Mouse (Mus musculus): ENCODE results near the gene Rab3a.
A peak's percentile ranks its signal among the peaks of the same experiment; 100 is the strongest.

DNA sequence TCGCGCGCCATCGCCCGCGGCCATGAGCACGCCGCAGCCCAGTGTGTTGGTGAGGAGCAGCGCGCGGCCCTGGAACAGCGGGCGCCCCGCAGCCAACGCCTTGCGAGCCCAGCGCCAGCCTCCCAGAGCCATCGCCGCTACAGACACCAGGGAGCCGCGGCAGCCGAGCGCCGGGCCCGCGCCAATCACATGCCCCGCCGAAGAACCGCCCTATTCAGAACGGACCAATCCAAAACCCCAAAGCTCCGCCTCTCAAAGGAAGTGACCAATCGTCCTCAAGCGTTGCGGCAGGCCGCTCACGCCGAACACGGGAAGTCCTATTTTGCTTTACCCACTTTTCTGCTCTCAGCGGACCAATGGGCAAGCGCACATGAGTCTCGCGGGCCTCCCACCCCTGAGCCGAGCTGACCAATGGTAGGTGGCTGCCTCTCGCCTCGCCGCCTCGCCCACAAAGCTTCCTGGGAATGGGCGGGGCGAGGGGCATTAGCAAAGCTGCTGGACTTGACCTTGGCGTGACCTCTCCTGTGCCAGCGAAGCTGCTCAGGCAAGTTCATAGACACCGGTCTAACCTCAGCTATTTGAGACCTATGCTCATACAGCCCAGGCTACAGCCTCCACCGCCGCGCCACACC, 6.4 kb downstream of the Rab3a start, which contains the start of gene Mpv17l2:
- TF ChIP-seq HCFC1 (IDR thresholded peaks at IDR 0.05; ENCODE audit: borderline replicate concordance, insufficient read depth, low read length) = peak; percentile 32; the same call in 1 of the 2 replicates
- TF ChIP-seq ZNF384 (IDR thresholded peaks at IDR 0.05; ENCODE audit: low read depth, low read length) = no peak
- TF ChIP-seq CHD2 (IDR thresholded peaks at IDR 0.05; ENCODE audit: low read depth, low read length) = peak; percentile 82
- TF ChIP-seq ZC3H11A (IDR thresholded peaks at IDR 0.05; ENCODE audit: borderline replicate concordance, low read depth, low read length) = no peak
- TF ChIP-seq MAFK (IDR thresholded peaks at IDR 0.05; ENCODE audit: insufficient read depth, low read depth, low read length) = no peak
